Mouse (Mus musculus): ENCODE data around the gene Fuz. TPM values are rescaled to one million over a fixed set of nuclear protein-coding genes. Genes with fewer than 3 reads are reported as not detected.

The Fuz gene
- polyA plus RNA-seq, 1 experiment, result 52.8 TPM

DNA sequence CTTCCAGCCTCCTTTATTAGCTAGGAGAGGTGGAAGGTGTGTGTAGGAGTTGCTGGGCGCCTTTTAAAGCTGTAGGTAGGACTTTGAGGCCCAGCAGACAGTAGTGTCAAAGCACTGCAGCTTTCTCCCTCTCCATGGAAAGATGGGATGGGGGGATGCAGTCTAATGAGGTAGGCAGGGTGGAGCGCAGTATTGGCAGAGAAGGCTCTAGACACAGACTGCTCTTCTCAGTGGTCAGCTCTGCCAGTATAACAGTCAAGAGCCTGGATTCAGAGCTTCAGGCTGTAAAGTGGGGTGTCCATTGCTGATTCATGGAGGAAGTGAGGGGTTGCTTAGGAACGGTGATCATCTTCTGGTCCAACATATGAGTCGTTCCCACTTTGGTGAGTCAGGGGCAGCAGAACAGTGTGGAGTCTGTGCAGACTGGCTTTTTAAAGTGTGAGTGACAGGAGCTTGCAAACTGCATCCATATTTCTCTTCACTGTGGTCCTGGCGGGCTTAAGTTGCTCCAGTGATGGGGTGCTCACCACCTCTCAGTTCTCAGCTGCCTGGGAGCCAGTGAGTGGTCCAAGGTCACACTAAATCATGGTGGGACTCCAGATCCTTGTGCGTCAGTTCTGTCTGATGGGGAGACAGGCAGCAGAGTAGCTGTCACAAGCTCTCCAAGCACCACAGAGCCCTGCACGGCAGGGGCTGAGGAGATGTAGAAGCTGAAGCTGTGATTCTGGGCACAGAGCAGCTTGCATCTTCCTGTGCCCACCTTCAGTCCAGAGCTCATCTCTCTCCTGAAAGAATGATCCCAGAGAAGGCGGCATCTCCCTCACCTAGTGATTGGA is 44.9 kb upstream of the Fuz start:
- H3K27ac ChIP-seq (ENCODE audit: insufficient read depth, low read length), result peak overlapping the region; percentile 96
- H3K4me1 ChIP-seq (ENCODE audit: control insufficient read depth, insufficient read depth, insufficient read length), result peaks cover 19% of the 10 kb centered on the region; the same call in 1 of the 2 replicates
- TF ChIP-seq CTCF (IDR thresholded peaks at IDR 0.05; ENCODE audit: extremely low read depth, insufficient read depth, insufficient read length, insufficient replicate concordance) (no peak), POLR2A (IDR thresholded peaks at IDR 0.05; ENCODE audit: low read depth, low read length) (no peak)
- no peaks in the 10 kb centered on the region for H3K27me3 ChIP-seq (ENCODE audit: control insufficient read depth, insufficient read depth, low read length)
- 66% methylated on average over 8 of the region's 8 CpGs for WGBS
- peak overlapping the region; percentile 89; the same call in 1 of the 2 replicates for H3K4me3 ChIP-seq (ENCODE audit: extremely low read depth, insufficient read depth, insufficient read length)
- peaks cover 5% of the 10 kb centered on the region for H3K36me3 ChIP-seq (ENCODE audit: control insufficient read depth, insufficient read depth, low read length)
- DNase-seq (ENCODE audit: low read depth in 1 of 2, low spot score in 2 of 2), result no peak

DNA sequence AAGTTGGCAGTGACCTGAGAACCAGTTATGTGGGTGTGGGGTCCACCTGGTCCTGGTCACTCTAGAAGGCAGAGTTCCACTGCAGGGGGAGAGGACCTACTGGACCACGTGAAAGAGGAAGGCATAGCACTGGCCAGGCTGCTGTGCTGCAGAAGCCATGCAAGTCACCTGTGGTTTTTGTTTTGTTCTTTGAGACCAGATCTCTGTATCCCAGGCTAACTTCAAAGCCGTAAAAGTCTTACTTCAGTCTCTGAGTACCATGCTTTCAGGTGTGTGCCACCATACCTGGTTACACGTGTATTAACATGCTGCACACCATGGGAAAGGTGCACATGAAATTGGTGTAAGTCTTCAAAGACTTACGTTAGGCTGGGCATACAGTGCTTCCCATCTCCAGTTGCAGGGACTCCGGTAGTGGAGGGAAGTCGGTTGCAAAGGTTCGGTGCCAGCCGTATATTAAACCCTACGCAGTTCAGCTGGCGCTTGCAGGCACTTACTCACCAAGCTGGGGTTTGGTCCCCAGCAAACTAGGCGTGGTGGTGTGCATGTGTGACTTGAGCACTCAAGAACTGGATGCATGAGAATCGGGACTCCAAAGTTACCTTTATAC is 44.1 kb upstream of the Fuz start:
- Histone ChIP-seq H3K4me1 (ENCODE audit: control insufficient read depth, insufficient read depth, insufficient read length) (peaks cover 23% of the 10 kb centered on the region; the same call in 1 of the 2 replicates), H3K36me3 (ENCODE audit: control insufficient read depth, insufficient read depth, low read length) (peaks cover 2% of the 10 kb centered on the region), H3K27ac (ENCODE audit: insufficient read depth, low read length) (no peak overlapping the region), H3K4me3 (ENCODE audit: extremely low read depth, insufficient read depth, insufficient read length) (no peak overlapping the region), H3K27me3 (ENCODE audit: control insufficient read depth, insufficient read depth, low read length) (no peaks in the 10 kb centered on the region)
- no peak for DNase-seq (ENCODE audit: low read depth in 1 of 2, low spot score in 2 of 2)
- no peak for TF ChIP-seq POLR2A (IDR thresholded peaks at IDR 0.05; ENCODE audit: low read depth, low read length)
- no peak for TF ChIP-seq CTCF (IDR thresholded peaks at IDR 0.05; ENCODE audit: extremely low read depth, insufficient read depth, insufficient read length, insufficient replicate concordance)
- WGBS, result 89% methylated on average over 12 of the region's 12 CpGs

GRCm38 (mm10) chr7:44852259-44853027 is 43.4 kb upstream of the Fuz start:
- 92% methylated on average over 36 of the region's 36 CpGs for WGBS
- no peak for TF ChIP-seq POLR2A (IDR thresholded peaks at IDR 0.05; ENCODE audit: low read depth, low read length)
- no peak for TF ChIP-seq CTCF (IDR thresholded peaks at IDR 0.05; ENCODE audit: extremely low read depth, insufficient read depth, insufficient read length, insufficient replicate concordance)
- Histone ChIP-seq H3K36me3 (ENCODE audit: control insufficient read depth, insufficient read depth, low read length) (no peaks in the 10 kb centered on the region), H3K27ac (ENCODE audit: insufficient read depth, low read length) (no peak overlapping the region), H3K27me3 (ENCODE audit: control insufficient read depth, insufficient read depth, low read length) (no peaks in the 10 kb centered on the region), H3K4me3 (ENCODE audit: extremely low read depth, insufficient read depth, insufficient read length) (no peak overlapping the region), H3K4me1 (ENCODE audit: control insufficient read depth, insufficient read depth, insufficient read length) (peaks cover 23% of the 10 kb centered on the region; the same call in 1 of the 2 replicates)
- no peak for DNase-seq (ENCODE audit: low read depth in 1 of 2, low spot score in 2 of 2)

DNA sequence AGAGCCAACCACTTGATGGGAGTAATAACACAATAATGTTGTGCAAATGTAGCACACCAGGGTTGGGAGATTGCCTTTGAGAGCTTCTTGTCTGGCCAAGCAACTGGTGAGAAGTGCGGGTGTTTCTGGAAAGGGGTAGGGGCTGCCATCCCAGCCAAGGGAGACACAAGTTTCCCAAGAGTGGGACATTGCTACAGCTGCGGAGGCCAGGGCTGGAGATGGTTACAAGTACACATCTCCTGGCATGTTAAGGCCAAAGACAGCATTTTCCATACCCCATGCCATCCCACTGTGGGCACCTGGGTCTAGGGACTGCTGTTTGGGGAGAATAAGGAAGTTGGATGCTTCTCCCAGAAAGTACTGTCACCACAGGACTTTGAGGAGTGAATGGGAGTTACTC is 42.8 kb upstream of the Fuz start:
- Histone ChIP-seq H3K36me3 (ENCODE audit: control insufficient read depth, insufficient read depth, low read length) (no peaks in the 10 kb centered on the region), H3K27ac (ENCODE audit: insufficient read depth, low read length) (no peak overlapping the region), H3K4me1 (ENCODE audit: control insufficient read depth, insufficient read depth, insufficient read length) (peaks cover 23% of the 10 kb centered on the region; the same call in 1 of the 2 replicates), H3K27me3 (ENCODE audit: control insufficient read depth, insufficient read depth, low read length) (no peaks in the 10 kb centered on the region), H3K4me3 (ENCODE audit: extremely low read depth, insufficient read depth, insufficient read length) (no peak overlapping the region)
- TF ChIP-seq POLR2A (IDR thresholded peaks at IDR 0.05; ENCODE audit: low read depth, low read length) (no peak), CTCF (IDR thresholded peaks at IDR 0.05; ENCODE audit: extremely low read depth, insufficient read depth, insufficient read length, insufficient replicate concordance) (no peak)
- DNase-seq (ENCODE audit: low read depth in 1 of 2, low spot score in 2 of 2), result no peak
- WGBS, result 97% methylated on average over 2 of the region's 2 CpGs

- Histone ChIP-seq H3K4me3 (ENCODE audit: extremely low read depth, insufficient read depth, insufficient read length) (peak overlapping the region; percentile 92), H3K27me3 (ENCODE audit: control insufficient read depth, insufficient read depth, low read length) (no peaks in the 10 kb centered on the region), H3K36me3 (ENCODE audit: control insufficient read depth, insufficient read depth, low read length) (no peaks in the 10 kb centered on the region), H3K4me1 (ENCODE audit: control insufficient read depth, insufficient read depth, insufficient read length) (peaks cover 23% of the 10 kb centered on the region; the same call in 1 of the 2 replicates), H3K27ac (ENCODE audit: insufficient read depth, low read length) (peak overlapping the region; percentile 96)
- TF ChIP-seq POLR2A (IDR thresholded peaks at IDR 0.05; ENCODE audit: low read depth, low read length) (no peak), CTCF (IDR thresholded peaks at IDR 0.05; ENCODE audit: extremely low read depth, insufficient read depth, insufficient read length, insufficient replicate concordance) (no peak)
- WGBS, result 37% methylated on average over 26 of the region's 26 CpGs
- no peak for DNase-seq (ENCODE audit: low read depth in 1 of 2, low spot score in 2 of 2)
Observed at GRCm38 (mm10) chr7:44853596-44854355, 42.1 kb upstream of the Fuz start.
